Mouse (Mus musculus) limb, embryonic 11.5 days (tissue): ENCODE data around the gene Atp5s. TPM values are rescaled to one million over a fixed set of nuclear protein-coding genes. Genes with fewer than 3 reads are reported as not detected.

ENCODE experiments used
- ATAC-seq: fragments of 200-750 bp; cut with Nextera tagmentation; 2 replicates; pipeline ENCODE4 v1.8.0; 2017; ENCODE audit warnings: low read depth; ENCODE audit not compliant: insufficient number of reproducible peaks, low FRiP score, low TSS enrichment
- DNase-seq: peaks from one replicate; pipeline ENCODE4 v3.0.0-alpha.2; 2015; ENCODE audit warnings: low spot score
- H3K27ac ChIP-seq: fragments of 300-500 bp; sonication (generic); replicated peaks from 2 replicates; pipeline ENCODE4 v1.5.1; 2014; ENCODE audit warnings: low read depth, mild to moderate bottlenecking, low read length
- H3K27me3 ChIP-seq: fragments of 300-500 bp; sonication (generic); 2 replicates; pipeline ENCODE4 v1.6.1; 2014; ENCODE audit warnings: mild to moderate bottlenecking, low read length, mixed read lengths; ENCODE audit not compliant: control insufficient read depth, insufficient read depth
- H3K36me3 ChIP-seq: fragments of 300-500 bp; sonication (generic); 2 replicates; pipeline ENCODE4 v1.6.1; 2014; ENCODE audit warnings: mild to moderate bottlenecking, low read length, moderate library complexity, mixed read lengths; ENCODE audit not compliant: control insufficient read depth, insufficient read depth
- H3K4me1 ChIP-seq: fragments of 300-500 bp; sonication (generic); 2 replicates; pipeline ENCODE4 v1.6.1; 2014; ENCODE audit warnings: low read length, mixed read lengths; ENCODE audit not compliant: control insufficient read depth, insufficient read depth
- H3K4me2 ChIP-seq: fragments of 300-500 bp; sonication (generic); 2 replicates; pipeline ENCODE4 v1.6.1; 2014; ENCODE audit warnings: low read depth, mild to moderate bottlenecking, moderate library complexity; ENCODE audit not compliant: severe bottlenecking
- H3K4me3 ChIP-seq: fragments of 300-500 bp; sonication (generic); 2 replicates; pipeline ENCODE4 v1.5.1; 2014; ENCODE audit warnings: low read depth, low read length
- H3K9ac ChIP-seq: fragments of 300-500 bp; sonication (generic); 2 replicates; pipeline ENCODE4 v1.6.1; 2014; ENCODE audit warnings: mild to moderate bottlenecking, low read length
- H3K9me3 ChIP-seq: fragments of 300-500 bp; sonication (generic); 2 replicates; pipeline ENCODE4 v1.6.1; 2016; ENCODE audit warnings: low read length; ENCODE audit not compliant: control insufficient read depth
- WGBS: fragments of 180-500 bp; shearing (Covaris S2); extraction: QIAGEN DNeasy Blood & Tissue Kit; methylation state at CpG from one replicate; pipeline ENCODE4 v1.1.7; 2014; 5-methylcytosine and 5-hydroxymethylcytosine counted together
- polyA plus RNA-seq: library from polyadenylated mRNA; unstranded; fragments of >200 nt; fragmentation: Nextera tagmentation; extraction: Ambion mirVana; gene quantifications from 2 replicates; pipeline ENCODE4 v1.2.1, GENCODE M21; 2014

The Atp5s gene
- polyA plus RNA-seq, 1 experiment from 2014 or later, result 25.4 TPM

- Histone ChIP-seq H3K4me3 (no peak overlapping the region), H3K4me1 (no peaks in the 10 kb centered on the region), H3K9ac (no peak overlapping the region), H3K9me3 (no peaks in the 10 kb centered on the region; the same call in 1 of the 2 replicates), H3K36me3 (no peaks in the 10 kb centered on the region; the same call in 1 of the 2 replicates), H3K27ac (no peak overlapping the region), H3K4me2 (no peak overlapping the region), H3K27me3 (no peaks in the 10 kb centered on the region)
- no peak for ATAC-seq
- 88% methylated on average over 2 of the region's 2 CpGs for WGBS
- DNase-seq, result no peak
Measured at GRCm38 (mm10) chr12:69688368-69688767, 36.4 kb upstream of the Atp5s start.

- no peak overlapping the region for H3K4me3 ChIP-seq
- no peaks in the 10 kb centered on the region for H3K27me3 ChIP-seq
- H3K9ac ChIP-seq, result no peak overlapping the region
- no peaks in the 10 kb centered on the region; the same call in 1 of the 2 replicates for H3K36me3 ChIP-seq
- no peak overlapping the region for H3K4me2 ChIP-seq
- H3K9me3 ChIP-seq, result no peaks in the 10 kb centered on the region; the same call in 1 of the 2 replicates
- DNase-seq, result no peak
- no peaks in the 10 kb centered on the region for H3K4me1 ChIP-seq
- H3K27ac ChIP-seq, result no peak overlapping the region
- ATAC-seq, result no peak
Measured at GRCm38 (mm10) chr12:69689094-69689493, 35.7 kb upstream of the Atp5s start.

GRCm38 (mm10) chr12:69690714-69691113 lies 34.0 kb upstream of the Atp5s start:
- Histone ChIP-seq H3K9ac (no peak overlapping the region), H3K27me3 (no peaks in the 10 kb centered on the region), H3K4me2 (no peak overlapping the region), H3K4me3 (no peak overlapping the region), H3K36me3 (peaks cover 2% of the 10 kb centered on the region; the same call in 1 of the 2 replicates), H3K4me1 (no peaks in the 10 kb centered on the region), H3K27ac (no peak overlapping the region), H3K9me3 (no peaks in the 10 kb centered on the region; the same call in 1 of the 2 replicates)
- WGBS, result 93% methylated on average over 4 of the region's 4 CpGs
- ATAC-seq, result no peak
- no peak for DNase-seq

- no peak overlapping the region for H3K4me3 ChIP-seq
- no peaks in the 10 kb centered on the region; the same call in 1 of the 2 replicates for H3K9me3 ChIP-seq
- no peak for DNase-seq
- H3K27ac ChIP-seq, result no peak overlapping the region
- 79% methylated on average over 17 of the region's 17 CpGs for WGBS
- no peak for ATAC-seq
- H3K4me1 ChIP-seq, result no peaks in the 10 kb centered on the region
- peaks cover 2% of the 10 kb centered on the region; the same call in 1 of the 2 replicates for H3K36me3 ChIP-seq
- H3K9ac ChIP-seq, result no peak overlapping the region
- no peaks in the 10 kb centered on the region for H3K27me3 ChIP-seq
- no peak overlapping the region for H3K4me2 ChIP-seq
Measured at GRCm38 (mm10) chr12:69693471-69693870, 31.3 kb upstream of the Atp5s start.

GRCm38 (mm10) chr12:69696746-69697145 lies 28.0 kb upstream of the Atp5s start:
- Histone ChIP-seq H3K4me2 (no peak overlapping the region), H3K27me3 (no peaks in the 10 kb centered on the region), H3K9ac (no peak overlapping the region), H3K4me1 (no peaks in the 10 kb centered on the region), H3K27ac (no peak overlapping the region), H3K4me3 (no peak overlapping the region), H3K9me3 (no peaks in the 10 kb centered on the region), H3K36me3 (peaks cover 2% of the 10 kb centered on the region; the same call in 1 of the 2 replicates)
- ATAC-seq (no peak), DNase-seq (peak; percentile 34)
- WGBS, result 76% methylated on average over 5 of the region's 5 CpGs

GRCm38 (mm10) chr12:69698352-69698751 lies 26.4 kb upstream of the Atp5s start:
- Histone ChIP-seq H3K4me3 (no peak overlapping the region), H3K9me3 (no peaks in the 10 kb centered on the region), H3K4me1 (no peaks in the 10 kb centered on the region), H3K27ac (no peak overlapping the region), H3K27me3 (no peaks in the 10 kb centered on the region), H3K9ac (no peak overlapping the region), H3K4me2 (no peak overlapping the region), H3K36me3 (peaks cover 2% of the 10 kb centered on the region; the same call in 1 of the 2 replicates)
- ATAC-seq (no peak), DNase-seq (no peak)
- WGBS, result 91% methylated on average over 6 of the region's 6 CpGs

GRCm38 (mm10) chr12:69704799-69705458 lies 19.8 kb upstream of the Atp5s start:
- 90% methylated on average over 11 of the region's 11 CpGs for WGBS

GRCm38 (mm10) chr12:69713628-69714027 lies 11.1 kb upstream of the Atp5s start:
- H3K9ac ChIP-seq, result no peak overlapping the region
- no peaks in the 10 kb centered on the region for H3K4me1 ChIP-seq
- no peaks in the 10 kb centered on the region for H3K27me3 ChIP-seq
- no peaks in the 10 kb centered on the region for H3K9me3 ChIP-seq
- no peak for ATAC-seq
- no peak overlapping the region for H3K27ac ChIP-seq
- H3K36me3 ChIP-seq, result peaks cover 6% of the 10 kb centered on the region
- H3K4me2 ChIP-seq, result no peak overlapping the region
- DNase-seq, result no peak
- H3K4me3 ChIP-seq, result no peak overlapping the region

More at GRCm38 (mm10) chr12:69704799-69705458, 19.8 kb upstream of the Atp5s start:
- H3K9ac ChIP-seq, result no peak overlapping the region
- H3K27ac ChIP-seq, result no peak overlapping the region
- H3K4me1 ChIP-seq, result no peaks in the 10 kb centered on the region
- DNase-seq (no peak), ATAC-seq (no peak)
- no peaks in the 10 kb centered on the region for H3K27me3 ChIP-seq
- no peaks in the 10 kb centered on the region for H3K36me3 ChIP-seq
- no peak overlapping the region for H3K4me3 ChIP-seq
- H3K9me3 ChIP-seq, result no peaks in the 10 kb centered on the region
- H3K4me2 ChIP-seq, result no peak overlapping the region
